Mouse (Mus musculus): ENCODE results near the gene Tars2.

Tars2 gene

GRCm38 (mm10) chr3:95760106-95760505 lies at the start of gene Tars2:
Gene Tars2 (minus strand): TSS chr3:95760206.
- CTCF ChIA-PET = no interaction called here
- POLR2A ChIA-PET = interaction anchor here in 1 of 4 experiments (0.9 to 1.0 kb wide), 3 partner anchors 10 to 135 kb away, joined by 3 to 4 read pairs (median 3); partner anchors contain the start of gene Ensa

- POLR2A ChIA-PET = interaction anchor here in 2 of 4 experiments (1.4 to 2.1 kb wide), 6 partner anchors 9 to 24 kb away, joined by 5 to 10 read pairs (median 7); partner anchors contain the start of gene Rprd2 (in 1 of the 2)
- CTCF ChIA-PET = interaction anchor here in 3 of 4 experiments (0.6 to 1.4 kb wide), 5 partner anchors 9 to 511 kb away, joined by 3 to 6 read pairs (median 3); no protein-coding TSS in a partner anchor
Measured at GRCm38 (mm10) chr3:95808384-95808783, 48.4 kb upstream of the Tars2 start.

GRCm38 (mm10) chr3:95807630-95808029 lies 47.6 kb upstream of the Tars2 start:
- POLR2A ChIA-PET = interaction anchor here in 2 of 4 experiments (0.5 to 2.1 kb wide), 11 partner anchors 9 to 296 kb away, joined by 3 to 10 read pairs (median 5); partner anchors contain the start of genes Ciart (in 1 of the 2) and Rprd2 (in 1 of the 2)
- CTCF ChIA-PET = interaction anchor here in 3 of 4 experiments (0.6 to 1.4 kb wide), 9 partner anchors 8 to 924 kb away, joined by 3 to 6 read pairs (median 3); no protein-coding TSS in a partner anchor

GRCm38 (mm10) chr3:95806677-95807076 lies 46.7 kb upstream of the Tars2 start:
- ChIA-PET CTCF (interaction anchor here in 2 of 4 experiments (0.6 to 1.1 kb wide), 4 partner anchors 13 to 529 kb away, joined by 3 to 4 read pairs (median 3); no protein-coding TSS in a partner anchor), POLR2A (interaction anchor here in 2 of 4 experiments (1.0 to 2.1 kb wide), 8 partner anchors 8 to 86 kb away, joined by 3 to 8 read pairs (median 5); no protein-coding TSS in a partner anchor)

- POLR2A ChIA-PET = interaction anchor here (0.7 to 2.0 kb wide), 12 partner anchors 9 to 255 kb away, joined by 3 to 8 read pairs (median 4); partner anchors contain the start of genes Ensa (in 1 of the 4) and Rprd2 (in 1 of the 4)
- CTCF ChIA-PET = interaction anchor here in 1 of 4 experiments (0.6 kb wide), 1 partner anchor 687 kb away, joined by 3 read pairs; no protein-coding TSS in a partner anchor
Measured at GRCm38 (mm10) chr3:95803851-95804250, 43.8 kb upstream of the Tars2 start.

GRCm38 (mm10) chr3:95798756-95799155 lies 38.8 kb upstream of the Tars2 start:
- ChIA-PET POLR2A (interaction anchor here in 2 of 4 experiments (1.0 to 2.7 kb wide), 12 partner anchors 8 to 70 kb away, joined by 3 to 8 read pairs (median 4); partner anchors contain the start of gene Prpf3 (in 1 of the 2)), CTCF (interaction anchor here in 1 of 4 experiments (1.5 kb wide), 1 partner anchor 9 kb away, joined by 6 read pairs; no protein-coding TSS in a partner anchor)

GRCm38 (mm10) chr3:95794299-95794698 lies 34.3 kb upstream of the Tars2 start:
- POLR2A ChIA-PET = no interaction called here
- CTCF ChIA-PET = interaction anchor here in 1 of 4 experiments (0.6 to 1.4 kb wide), 2 partner anchors 13 to 161 kb away, joined by 3 to 4 read pairs; no protein-coding TSS in a partner anchor

- ChIA-PET CTCF (interaction anchor here in 3 of 4 experiments (0.7 to 1.4 kb wide), 3 partner anchors 13 to 275 kb away, joined by 3 read pairs; no protein-coding TSS in a partner anchor), POLR2A (interaction anchor here in 1 of 4 experiments (0.6 kb wide), 1 partner anchor 276 kb away, joined by 4 read pairs; no protein-coding TSS in a partner anchor)
Measured at GRCm38 (mm10) chr3:95793662-95794061, 33.7 kb upstream of the Tars2 start.

GRCm38 (mm10) chr3:95785501-95785900 lies 25.5 kb upstream of the Tars2 start:
- ChIA-PET CTCF (no interaction called here), POLR2A (interaction anchor here in 1 of 4 experiments (0.7 to 1.9 kb wide), 7 partner anchors 11 to 468 kb away, joined by 3 to 6 read pairs (median 4); partner anchors contain the start of gene Golph3l)

GRCm38 (mm10) chr3:95771985-95772384 lies 12.0 kb upstream of the Tars2 start:
- CTCF ChIA-PET = interaction anchor here in 1 of 4 experiments (0.5 kb wide), 1 partner anchor 87 kb away, joined by 3 read pairs; no protein-coding TSS in a partner anchor
- POLR2A ChIA-PET = interaction anchor here in 1 of 4 experiments (0.7 kb wide), 1 partner anchor 17 kb away, joined by 3 read pairs; no protein-coding TSS in a partner anchor

GRCm38 (mm10) chr3:95765534-95765933 lies 5.5 kb upstream of the Tars2 start:
- POLR2A ChIA-PET = interaction anchor here in 3 of 4 experiments (0.5 to 1.9 kb wide), 8 partner anchors 15 to 786 kb away, joined by 3 to 5 read pairs (median 3); partner anchors contain the start of gene Golph3l (in 1 of the 3)
- CTCF ChIA-PET = interaction anchor here in 1 of 4 experiments (1.0 to 1.4 kb wide), 3 partner anchors 77 to 271 kb away, joined by 3 to 4 read pairs (median 3); no protein-coding TSS in a partner anchor

- ChIA-PET CTCF (interaction anchor here in 1 of 4 experiments (0.7 kb wide), 1 partner anchor 12 kb away, joined by 3 read pairs; no protein-coding TSS in a partner anchor), POLR2A (interaction anchor here in 3 of 4 experiments (0.6 to 1.3 kb wide), 3 partner anchors 175 to 970 kb away, joined by 3 to 4 read pairs (median 4); partner anchors contain the start of gene Golph3l (in 1 of the 3))
Measured at GRCm38 (mm10) chr3:95763811-95764210, 3.8 kb upstream of the Tars2 start.

GRCm38 (mm10) chr3:95762961-95763360 lies 3.0 kb upstream of the Tars2 start:
- POLR2A ChIA-PET = interaction anchor here in 2 of 4 experiments (1.4 to 2.5 kb wide), 3 partner anchors 15 to 119 kb away, joined by 3 to 5 read pairs (median 4); partner anchors contain the start of gene Ciart (in 1 of the 2)
- CTCF ChIA-PET = no interaction called here

GRCm38 (mm10) chr3:95761771-95762170 lies 1.8 kb upstream of the Tars2 start:
- ChIA-PET POLR2A (interaction anchor here (0.5 to 2.5 kb wide), 18 partner anchors 9 to 699 kb away, joined by 3 to 6 read pairs (median 3); partner anchors contain the start of genes Ciart (in 1 of the 4) and Golph3l (in 1 of the 4)), CTCF (interaction anchor here in 1 of 4 experiments (1.1 kb wide), 1 partner anchor 10 kb away, joined by 3 read pairs; no protein-coding TSS in a partner anchor)

- ChIA-PET POLR2A (interaction anchor here in 1 of 4 experiments (0.9 to 2.5 kb wide), 5 partner anchors 9 to 136 kb away, joined by 3 to 5 read pairs (median 4); partner anchors contain the start of gene Ensa), CTCF (no interaction called here)
Measured at GRCm38 (mm10) chr3:95760656-95761055, 650 bp upstream of the Tars2 start.

GRCm38 (mm10) chr3:95758467-95759218 lies 1.4 kb downstream of the Tars2 start:
- ChIA-PET POLR2A (interaction anchor here in 2 of 4 experiments (0.6 to 1.0 kb wide), 2 partner anchors 16 to 138 kb away, joined by 3 to 4 read pairs; no protein-coding TSS in a partner anchor), CTCF (interaction anchor here in 1 of 4 experiments (0.6 kb wide), 1 partner anchor 100 kb away, joined by 3 read pairs; no protein-coding TSS in a partner anchor)

- POLR2A ChIA-PET = interaction anchor here in 2 of 4 experiments (0.7 to 2.1 kb wide), 6 partner anchors 12 to 55 kb away, joined by 3 to 7 read pairs (median 4); no protein-coding TSS in a partner anchor
Measured at GRCm38 (mm10) chr3:95756808-95757207, 3.2 kb downstream of the Tars2 start.

More at GRCm38 (mm10) chr3:95756808-95757207, 3.2 kb downstream of the Tars2 start:
- CTCF ChIA-PET = interaction anchor here in 2 of 4 experiments (0.5 to 1.1 kb wide), 3 partner anchors 39 to 146 kb away, joined by 3 read pairs; no protein-coding TSS in a partner anchor
